Mouse (Mus musculus): Measurements from ENCODE around the gene Piezo1.

DNA sequence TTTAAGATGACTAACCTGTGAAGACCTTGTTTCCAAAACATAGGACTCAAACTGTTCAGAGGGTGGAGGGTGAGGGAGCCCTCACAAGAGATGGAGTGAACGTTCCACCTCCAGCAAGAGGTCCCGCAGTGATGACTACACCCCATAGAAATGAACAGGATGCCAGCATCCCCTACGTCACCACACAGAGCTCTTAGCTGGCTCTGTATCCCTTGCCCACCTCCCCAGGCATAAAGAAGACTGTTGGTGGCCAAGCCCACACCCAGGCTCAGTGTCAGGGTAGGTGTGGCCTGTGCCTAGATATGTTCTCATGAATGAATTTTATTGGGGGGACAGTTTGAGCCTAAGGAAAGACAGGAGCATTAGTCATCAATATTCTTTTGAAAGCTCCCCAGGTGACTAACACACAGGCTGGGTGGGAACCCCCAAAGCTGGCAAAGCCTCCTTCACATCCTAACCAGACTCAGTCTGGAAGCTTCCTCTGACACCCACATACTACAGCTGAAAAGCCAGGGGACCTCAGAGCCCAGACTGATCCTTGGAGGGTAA is 2.2 kb downstream of the Piezo1 start:
- TF ChIP-seq CTCF (IDR thresholded peaks at IDR 0.05; ENCODE audit: low read depth) (no peak), EP300 (optimal IDR thresholded peaks at IDR 0.05) (no peak)
